Mouse (Mus musculus) forebrain, embryonic 15.5 days (tissue): ENCODE data around the gene Sox6. TPM values are rescaled to one million over a fixed set of nuclear protein-coding genes. Genes with fewer than 3 reads are reported as not detected.

Source experiments
- ATAC-seq: fragments of 200-750 bp; cut with Nextera tagmentation; replicated peaks from 2 replicates; pipeline ENCODE4 v1.8.0; 2017; ENCODE audit warnings: mild to moderate bottlenecking, moderate TSS enrichment, moderate library complexity
- H3K27ac ChIP-seq: fragments of 300-500 bp; sonication (generic); replicated peaks from 2 replicates; pipeline ENCODE4 v1.5.1; 2015; ENCODE audit warnings: mild to moderate bottlenecking, inconsistent platforms
- H3K27me3 ChIP-seq: fragments of 300-500 bp; sonication (generic); 2 replicates; pipeline ENCODE4 v1.6.1; 2015; ENCODE audit warnings: inconsistent platforms
- H3K36me3 ChIP-seq: fragments of 300-500 bp; sonication (generic); 2 replicates; pipeline ENCODE4 v1.6.1; 2015; ENCODE audit warnings: mild to moderate bottlenecking, inconsistent platforms
- H3K4me1 ChIP-seq: fragments of 300-500 bp; sonication (generic); 2 replicates; pipeline ENCODE4 v1.6.1; 2015; ENCODE audit warnings: inconsistent platforms
- H3K4me2 ChIP-seq: fragments of 300-500 bp; sonication (generic); replicated peaks from 2 replicates; pipeline ENCODE4 v1.6.1; 2015; ENCODE audit warnings: mild to moderate bottlenecking, inconsistent platforms
- H3K4me3 ChIP-seq: fragments of 300-500 bp; sonication (generic); 2 replicates; pipeline ENCODE4 v1.5.1; 2015; ENCODE audit warnings: mild to moderate bottlenecking, inconsistent platforms
- H3K9ac ChIP-seq: fragments of 300-500 bp; sonication (generic); replicated peaks from 2 replicates; pipeline ENCODE4 v1.6.1; 2015; ENCODE audit warnings: mild to moderate bottlenecking, inconsistent platforms
- H3K9me3 ChIP-seq: fragments of 300-500 bp; sonication (generic); 2 replicates; pipeline ENCODE4 v1.6.1; 2016; ENCODE audit warnings: inconsistent platforms
- WGBS: fragments of 180-500 bp; shearing (Covaris S2); methylation state at CpG from one replicate; pipeline ENCODE4 v1.1.7; 2015; ENCODE audit warnings: mixed read lengths; 5-methylcytosine and 5-hydroxymethylcytosine counted together
- polyA plus RNA-seq: library from polyadenylated mRNA; unstranded; fragments of >200 nt; fragmentation: Nextera tagmentation; extraction: Ambion mirVana; gene quantifications from 2 replicates; pipeline ENCODE4 v1.2.1, GENCODE M21; 2015

Gene Sox6
- polyA plus RNA-seq, 1 experiment from 2014 or later: 111 TPM

DNA sequence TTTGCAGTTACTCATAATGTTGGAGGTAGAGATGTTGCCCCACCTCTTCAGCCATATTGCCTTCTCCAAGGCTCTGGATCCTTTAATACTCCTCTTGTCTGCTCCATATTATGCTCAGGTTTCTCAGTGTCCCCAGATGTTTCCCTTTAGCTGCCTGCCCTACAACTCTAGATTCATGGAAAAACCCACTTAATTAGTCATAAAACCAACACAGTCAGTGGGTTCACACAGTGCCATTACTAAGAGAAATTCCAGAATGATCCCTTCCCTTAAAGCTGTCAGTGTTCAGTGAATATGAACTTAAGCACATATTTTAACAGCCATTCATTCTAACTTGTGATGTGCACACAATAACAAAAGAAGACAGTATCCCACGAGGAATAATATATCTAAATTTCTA, 101.7 kb downstream of the Sox6 start:
- no peak overlapping the region for H3K9ac ChIP-seq
- WGBS: 77% methylated on average over 1 of the region's 1 CpGs
- H3K4me2 ChIP-seq: no peak overlapping the region
- H3K36me3 ChIP-seq: no peaks in the 10 kb centered on the region
- no peaks in the 10 kb centered on the region for H3K27me3 ChIP-seq
- H3K27ac ChIP-seq: no peak overlapping the region
- H3K4me3 ChIP-seq: no peak overlapping the region
- H3K4me1 ChIP-seq: no peaks in the 10 kb centered on the region
- ATAC-seq: no peak
- no peaks in the 10 kb centered on the region for H3K9me3 ChIP-seq

- no peak overlapping the region for H3K27ac ChIP-seq
- peaks cover 8% of the 10 kb centered on the region for H3K4me1 ChIP-seq
- H3K9me3 ChIP-seq: no peaks in the 10 kb centered on the region
- no peak for ATAC-seq
- H3K4me3 ChIP-seq: no peak overlapping the region
- no peak overlapping the region for H3K9ac ChIP-seq
- no peaks in the 10 kb centered on the region for H3K36me3 ChIP-seq
- 93% methylated on average over 1 of the region's 1 CpGs for WGBS
- no peaks in the 10 kb centered on the region for H3K27me3 ChIP-seq
- no peak overlapping the region for H3K4me2 ChIP-seq
These were observed 123.3 kb downstream of the Sox6 start for GRCm38 (mm10) chr7:115915338-115915737.

DNA sequence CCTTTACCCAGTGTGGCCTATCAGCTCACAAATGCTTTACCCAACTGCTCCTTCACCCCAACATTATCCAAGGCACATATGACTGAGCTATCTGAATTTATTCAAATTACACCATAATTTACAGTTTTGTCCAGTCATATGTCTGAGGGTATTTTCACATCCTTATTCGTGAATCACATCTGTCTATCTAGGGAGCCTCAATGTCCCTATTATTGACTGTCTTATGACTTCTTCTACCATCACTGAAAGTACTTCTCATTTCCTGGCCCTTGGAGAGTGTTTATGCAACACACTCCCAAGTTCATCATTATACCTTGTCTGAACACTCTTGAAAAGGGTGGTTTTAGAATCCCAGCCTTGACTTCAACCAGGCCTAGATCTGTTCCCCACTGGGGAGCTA, 128.3 kb downstream of the Sox6 start:
- ATAC-seq: no peak
- Histone ChIP-seq H3K27me3 (no peaks in the 10 kb centered on the region), H3K36me3 (no peaks in the 10 kb centered on the region), H3K4me3 (no peak overlapping the region), H3K9me3 (no peaks in the 10 kb centered on the region), H3K9ac (no peak overlapping the region), H3K27ac (no peak overlapping the region), H3K4me1 (peaks cover 4% of the 10 kb centered on the region), H3K4me2 (no peak overlapping the region)
- WGBS: 91% methylated on average over 1 of the region's 1 CpGs

- peaks cover 26% of the 10 kb centered on the region for H3K4me1 ChIP-seq
- H3K27ac ChIP-seq: no peak overlapping the region
- peak overlapping the region; percentile 22 for H3K4me2 ChIP-seq
- peak; percentile 60; the same call in 1 of the 2 replicates for ATAC-seq
- 30% methylated on average over 9 of the region's 9 CpGs for WGBS
- no peak overlapping the region for H3K4me3 ChIP-seq
- H3K27me3 ChIP-seq: no peaks in the 10 kb centered on the region
- H3K9me3 ChIP-seq: no peaks in the 10 kb centered on the region
- H3K9ac ChIP-seq: no peak overlapping the region
- H3K36me3 ChIP-seq: no peaks in the 10 kb centered on the region
These were observed 133.8 kb downstream of the Sox6 start for GRCm38 (mm10) chr7:115904798-115905207.

DNA sequence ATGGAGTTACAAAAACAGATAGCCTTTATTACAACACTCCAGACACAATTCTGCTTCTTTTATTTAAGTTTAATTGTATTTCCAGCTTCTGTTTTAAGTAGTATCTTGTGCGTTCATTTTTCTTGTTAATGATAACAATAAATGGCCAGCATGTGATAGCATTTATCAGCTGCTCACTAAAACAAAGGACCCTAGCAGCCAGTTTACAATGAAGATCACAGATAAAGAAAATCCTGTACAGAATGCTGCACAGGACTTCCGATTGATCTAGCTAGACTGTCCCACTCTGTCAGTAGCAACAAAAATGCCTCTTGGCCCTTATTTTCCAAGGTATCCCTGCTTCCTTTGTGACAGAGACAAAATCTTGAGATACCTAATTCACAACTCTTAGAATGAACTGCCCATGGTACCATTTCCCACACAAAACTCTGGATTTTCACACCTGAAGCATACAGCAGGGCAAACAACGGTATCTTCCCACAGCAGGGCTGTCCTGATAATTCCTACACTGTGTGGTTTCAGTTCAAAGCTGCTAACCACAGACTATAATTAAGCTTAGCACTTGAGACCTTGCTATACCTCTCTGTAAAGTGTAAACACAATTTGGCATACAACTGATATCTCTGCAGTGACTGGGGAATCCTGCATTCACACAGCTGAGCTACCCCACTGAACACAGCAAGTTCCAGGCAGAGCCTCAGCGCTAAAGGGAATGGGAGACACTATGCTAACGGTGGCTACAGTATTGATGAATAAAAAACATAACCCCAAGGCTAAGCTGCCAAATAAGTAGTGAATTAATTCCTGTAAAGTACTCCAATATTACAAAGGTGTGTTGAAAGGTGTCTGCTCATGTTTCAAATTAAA, 134.4 kb downstream of the Sox6 start:
- WGBS: 30% methylated on average over 5 of the region's 5 CpGs
- no peak overlapping the region for H3K27ac ChIP-seq
- no peaks in the 10 kb centered on the region for H3K36me3 ChIP-seq
- H3K9ac ChIP-seq: no peak overlapping the region
- no peak overlapping the region for H3K4me3 ChIP-seq
- ATAC-seq: peak; percentile 60; the same call in 1 of the 2 replicates
- peak overlapping the region; percentile 22 for H3K4me2 ChIP-seq
- peaks cover 26% of the 10 kb centered on the region for H3K4me1 ChIP-seq
- no peaks in the 10 kb centered on the region for H3K27me3 ChIP-seq
- no peaks in the 10 kb centered on the region for H3K9me3 ChIP-seq

GRCm38 (mm10) chr7:115903368-115903767, 135.2 kb downstream of the Sox6 start:
- H3K9ac ChIP-seq: no peak overlapping the region
- no peak overlapping the region for H3K4me3 ChIP-seq
- WGBS: 9% methylated on average over 1 of the region's 1 CpGs
- peaks cover 26% of the 10 kb centered on the region for H3K4me1 ChIP-seq
- no peaks in the 10 kb centered on the region for H3K9me3 ChIP-seq
- no peak for ATAC-seq
- H3K27me3 ChIP-seq: no peaks in the 10 kb centered on the region
- no peaks in the 10 kb centered on the region for H3K36me3 ChIP-seq
- no peak overlapping the region for H3K4me2 ChIP-seq
- H3K27ac ChIP-seq: no peak overlapping the region

DNA sequence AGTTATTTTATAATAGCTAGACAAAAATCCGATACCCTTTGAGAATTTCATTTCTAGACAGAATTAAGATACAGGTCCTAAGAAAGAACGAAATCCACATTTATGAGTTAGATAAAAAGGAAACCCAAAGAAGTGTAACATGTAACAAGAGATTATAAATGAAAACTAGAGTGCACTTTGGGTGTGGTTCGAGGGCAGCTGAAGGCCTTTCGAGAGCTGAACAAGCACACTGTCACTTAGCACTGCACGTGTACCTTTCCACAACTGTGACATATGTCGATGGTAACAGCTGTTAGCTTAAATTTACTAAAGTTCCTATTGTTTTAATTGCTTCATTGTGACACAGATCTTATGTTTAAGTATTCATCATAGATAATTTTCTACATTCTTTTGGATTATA, 142.8 kb downstream of the Sox6 start:
- WGBS: 78% methylated on average over 6 of the region's 6 CpGs
- H3K27me3 ChIP-seq: no peaks in the 10 kb centered on the region
- no peak for ATAC-seq
- H3K36me3 ChIP-seq: no peaks in the 10 kb centered on the region
- no peaks in the 10 kb centered on the region for H3K9me3 ChIP-seq
- H3K4me2 ChIP-seq: no peak overlapping the region
- peaks cover 5% of the 10 kb centered on the region; the same call in 1 of the 2 replicates for H3K4me1 ChIP-seq
- no peak overlapping the region for H3K27ac ChIP-seq
- no peak overlapping the region for H3K4me3 ChIP-seq
- no peak overlapping the region for H3K9ac ChIP-seq

DNA sequence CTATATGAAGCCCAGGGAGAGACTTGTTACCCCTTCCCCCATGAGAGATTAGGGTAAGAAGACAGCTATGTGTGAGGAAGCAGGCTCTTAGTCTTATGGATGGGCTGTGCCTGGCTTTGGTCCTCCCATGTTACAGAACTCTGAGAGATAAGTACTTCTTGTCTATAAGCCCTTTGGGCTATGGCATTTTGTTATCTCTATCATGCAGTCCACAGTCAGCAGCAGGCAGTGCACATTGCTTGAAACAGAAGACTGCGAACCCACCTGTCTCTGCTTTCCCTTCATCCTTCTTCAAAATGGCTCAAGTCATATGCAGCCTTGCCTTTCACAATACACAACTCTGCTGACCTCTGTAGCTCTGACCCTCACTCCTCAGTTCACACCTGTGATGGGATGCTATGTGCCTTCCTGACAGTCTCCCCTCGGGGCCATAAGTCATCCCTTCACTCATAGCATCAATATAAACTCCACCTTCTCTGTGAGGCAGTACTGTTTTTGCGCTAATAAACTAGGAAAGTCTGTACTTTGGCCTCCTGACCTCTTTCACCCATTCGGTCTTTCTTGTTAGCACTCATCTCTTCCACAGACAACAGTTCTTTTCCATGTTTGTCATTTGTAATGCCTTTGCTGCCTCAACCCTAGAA, 143.4 kb downstream of the Sox6 start:
- Histone ChIP-seq H3K4me1 (peaks cover 5% of the 10 kb centered on the region; the same call in 1 of the 2 replicates), H3K9ac (no peak overlapping the region), H3K27ac (no peak overlapping the region), H3K4me2 (no peak overlapping the region), H3K36me3 (no peaks in the 10 kb centered on the region), H3K27me3 (no peaks in the 10 kb centered on the region), H3K9me3 (no peaks in the 10 kb centered on the region), H3K4me3 (no peak overlapping the region)
- WGBS: 90% methylated on average over 4 of the region's 4 CpGs
- no peak for ATAC-seq

DNA sequence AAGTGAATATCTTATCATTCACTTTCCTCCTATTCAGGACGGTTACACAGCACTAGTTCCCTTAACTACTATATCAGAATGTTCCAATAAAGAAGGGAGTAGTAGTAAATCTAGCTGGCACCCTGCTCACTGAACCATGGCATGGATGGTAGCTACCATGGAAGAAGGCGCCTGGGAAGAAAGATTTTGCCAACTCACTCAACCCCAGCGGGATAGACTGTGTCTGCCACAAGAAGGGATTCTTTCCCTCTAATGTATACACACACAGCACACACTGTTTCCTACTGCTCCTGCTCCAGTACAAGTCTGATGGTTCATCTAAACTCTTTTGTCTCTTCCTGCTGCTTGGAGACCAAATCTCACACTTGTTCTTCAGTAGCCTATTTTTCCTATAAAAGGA, 147.1 kb downstream of the Sox6 start:
- WGBS: 98% methylated on average over 3 of the region's 3 CpGs

GRCm38 (mm10) chr7:115889926-115890325, 148.7 kb downstream of the Sox6 start:
- Histone ChIP-seq H3K27me3 (no peaks in the 10 kb centered on the region), H3K27ac (no peak overlapping the region), H3K4me1 (peaks cover 8% of the 10 kb centered on the region), H3K4me3 (no peak overlapping the region), H3K9me3 (no peaks in the 10 kb centered on the region), H3K36me3 (no peaks in the 10 kb centered on the region), H3K4me2 (no peak overlapping the region), H3K9ac (no peak overlapping the region)
- ATAC-seq: 0 out of 2 replicates have a peak, but pooled peaks have one; percentile 67
- WGBS: 36% methylated on average over 7 of the region's 7 CpGs

More for the DNA sequence above, 147.1 kb downstream of the Sox6 start:
- Histone ChIP-seq H3K36me3 (no peaks in the 10 kb centered on the region), H3K9ac (no peak overlapping the region), H3K4me2 (no peak overlapping the region), H3K27me3 (no peaks in the 10 kb centered on the region), H3K27ac (no peak overlapping the region), H3K4me1 (peaks cover 8% of the 10 kb centered on the region), H3K4me3 (no peak overlapping the region), H3K9me3 (no peaks in the 10 kb centered on the region)
- no peak for ATAC-seq

DNA sequence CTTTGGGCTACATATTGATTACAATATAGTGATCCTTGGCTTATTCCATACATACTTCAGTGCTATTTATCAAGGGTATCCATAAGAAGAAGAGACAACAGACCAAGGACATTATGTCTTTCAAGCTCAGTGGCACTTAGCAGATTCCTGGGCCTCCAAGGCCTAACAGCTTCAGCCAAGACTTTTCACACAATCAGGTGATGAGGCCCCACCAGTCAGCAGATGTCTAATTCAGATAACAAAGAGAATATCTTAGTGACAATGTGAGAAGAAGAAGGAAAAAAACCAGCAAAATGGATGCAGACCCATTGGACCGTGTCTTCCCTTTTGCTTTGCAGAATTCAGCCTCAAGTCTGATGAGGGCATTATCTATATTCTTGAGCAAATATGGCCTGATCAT, 150.0 kb downstream of the Sox6 start:
- H3K27ac ChIP-seq: no peak overlapping the region
- H3K36me3 ChIP-seq: no peaks in the 10 kb centered on the region
- no peak overlapping the region for H3K9ac ChIP-seq
- WGBS: 82% methylated on average over 1 of the region's 1 CpGs
- peaks cover 3% of the 10 kb centered on the region for H3K4me1 ChIP-seq
- H3K4me2 ChIP-seq: no peak overlapping the region
- no peak for ATAC-seq
- no peak overlapping the region for H3K4me3 ChIP-seq
- H3K9me3 ChIP-seq: no peaks in the 10 kb centered on the region
- no peaks in the 10 kb centered on the region for H3K27me3 ChIP-seq

GRCm38 (mm10) chr7:115888120-115888519, 150.5 kb downstream of the Sox6 start:
- Histone ChIP-seq H3K36me3 (no peaks in the 10 kb centered on the region), H3K27me3 (no peaks in the 10 kb centered on the region), H3K27ac (no peak overlapping the region), H3K4me1 (peaks cover 3% of the 10 kb centered on the region), H3K9me3 (no peaks in the 10 kb centered on the region), H3K4me3 (no peak overlapping the region), H3K4me2 (no peak overlapping the region), H3K9ac (no peak overlapping the region)
- ATAC-seq: no peak
- 86% methylated on average over 7 of the region's 7 CpGs for WGBS
